Mouse (Mus musculus) CH12.LX (cell line): ENCODE measurements at regions not wholly inside any gene's neighbourhood (a gene's known extent, or its start where the extent isn't known, plus 50 kb on each side); places are given as distances from the start of the nearest gene placed in this dataset.

Experiments
- CTCF ChIP-seq, 2 experiments: IDR thresholded peaks in 1 of 2; conservative IDR thresholded peaks in 1 of 2; 2 replicates each; pipeline ENCODE4 v1.5.1; 2011 to 2012; ENCODE audit warnings: low read depth in 2 of 2, low read length in 2 of 2, improper control_type of control experiment in 1 of 2, inconsistent platforms in 1 of 2, mild to moderate bottlenecking in 1 of 2, moderate library complexity in 1 of 2
- E2F4 ChIP-seq: IDR thresholded peaks from 2 replicates; pipeline ENCODE4 v1.6.1; 2011; ENCODE audit warnings: low read depth, low read length, improper control_type of control experiment; ENCODE audit not compliant: insufficient replicate concordance
- POLR2A ChIP-seq: IDR thresholded peaks from 2 replicates; pipeline ENCODE4 v1.6.1; 2011; ENCODE audit warnings: low read depth, mild to moderate bottlenecking, improper control_type of control experiment, low read length
- RAD21 ChIP-seq: IDR thresholded peaks from 2 replicates; pipeline ENCODE4 v1.6.1; 2011; ENCODE audit warnings: low read depth, mild to moderate bottlenecking, low read length, improper control_type of control experiment, moderate library complexity
- RCOR1 ChIP-seq: conservative IDR thresholded peaks from 2 replicates; pipeline ENCODE4 v1.6.1; 2012; ENCODE audit warnings: low read depth, mild to moderate bottlenecking, inconsistent platforms, low read length, improper control_type of control experiment
- SMC3 ChIP-seq: IDR thresholded peaks from 2 replicates; pipeline ENCODE4 v1.6.1; 2011; ENCODE audit warnings: low read depth, low read length, improper control_type of control experiment
- USF1 ChIP-seq: IDR thresholded peaks from 2 replicates; pipeline ENCODE4 v1.6.1; 2014; ENCODE audit warnings: low read depth, mild to moderate bottlenecking, inconsistent platforms, low read length, improper control_type of control experiment
- ZC3H11A ChIP-seq: IDR thresholded peaks from 2 replicates; pipeline ENCODE4 v1.6.1; 2012; ENCODE audit warnings: low read depth, mild to moderate bottlenecking, inconsistent platforms, low read length, improper control_type of control experiment

DNA sequence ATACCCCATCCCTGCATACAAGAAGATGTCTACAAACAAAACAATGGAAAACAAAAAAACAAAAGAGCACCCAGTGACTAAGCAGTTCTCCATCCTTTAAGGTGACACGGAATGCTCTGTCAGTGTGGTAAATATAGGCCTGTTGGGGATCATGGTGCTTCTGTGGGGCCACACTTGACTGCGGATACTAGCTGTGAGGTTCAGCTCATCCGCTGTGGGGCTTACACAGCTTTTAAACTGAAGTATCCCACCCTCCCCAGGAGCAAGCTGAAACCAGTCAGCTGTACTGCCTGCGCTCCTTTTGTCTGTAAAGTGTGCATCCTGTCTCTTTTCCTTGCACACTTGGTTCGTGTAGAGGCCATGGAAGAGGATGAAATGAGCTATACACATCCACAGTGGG lies 113.9 kb upstream of the Zfhx3 start:
- TF ChIP-seq POLR2A = no peak
- TF ChIP-seq RCOR1 = no peak
- TF ChIP-seq CTCF (conservative IDR thresholded peaks at IDR 0.05 in 1 of 2, IDR thresholded peaks at IDR 0.05 in 1 of 2; ENCODE audit: low read depth in 2 of 2, low read length in 2 of 2) = no peak
- no peak for TF ChIP-seq SMC3
- TF ChIP-seq RAD21 = no peak
- TF ChIP-seq USF1 = no peak
- no peak for TF ChIP-seq E2F4
- TF ChIP-seq ZC3H11A = no peak
